In the genomic region with DNA sequence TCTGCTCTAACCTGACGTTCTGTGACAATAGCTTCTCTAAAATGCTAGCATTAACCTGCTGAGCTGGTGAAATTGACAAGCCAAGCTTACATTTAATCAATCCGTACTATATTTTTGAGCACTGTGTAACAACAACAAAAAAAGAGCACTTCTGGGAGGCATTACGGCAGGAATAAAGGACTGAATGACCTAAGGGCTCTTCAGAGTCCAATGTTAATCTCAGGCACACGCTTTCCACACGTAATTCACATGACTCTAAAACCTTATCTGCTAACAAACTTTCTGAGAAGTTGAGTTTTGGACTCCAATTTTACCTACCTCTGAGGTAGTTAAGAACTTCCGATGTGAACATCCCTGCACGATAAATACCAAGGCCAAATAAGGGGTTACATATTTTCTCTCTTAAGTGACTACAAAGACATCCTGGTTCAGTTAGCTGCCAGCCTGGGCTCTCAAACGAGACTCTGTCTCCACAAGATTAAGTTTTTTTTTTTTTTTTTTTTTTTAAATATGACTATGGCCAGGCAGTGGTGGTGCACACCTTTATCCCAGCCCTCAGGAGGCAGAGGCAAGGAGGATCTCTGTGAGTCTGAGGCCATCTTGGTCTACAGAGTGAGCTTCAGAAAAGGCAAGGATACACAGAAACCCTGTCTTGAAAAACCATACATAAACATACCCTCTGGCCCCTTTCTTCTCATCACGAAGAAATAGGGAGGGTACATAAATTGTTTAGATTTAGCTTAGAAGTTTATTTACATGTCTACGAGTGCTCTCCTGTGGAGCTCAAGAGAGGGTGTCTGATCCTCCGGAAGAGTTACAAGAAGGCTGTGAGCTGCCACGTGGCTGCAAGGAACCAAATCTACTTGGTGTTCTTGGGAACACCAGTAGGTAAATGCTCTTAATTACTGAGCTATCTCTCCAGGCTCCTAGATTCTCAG, we compare ENCODE assay signal across 8 mouse cellular contexts. TPM values are rescaled to one million over a fixed set of nuclear protein-coding genes. Genes with fewer than 3 reads are reported as not detected.
DNase-seq lines count a peak whose midpoint lies in the region; ATAC-seq and TF ChIP-seq lines count a peak whose summit lies in the region.

No protein-coding gene starts in this region.

- H3K27me3 ChIP-seq in lung, embryonic 16.5 days (ENCODE audit: control insufficient read depth, insufficient read depth, low read depth, low read length), result no peaks in the 10 kb centered on the region
- no peaks in the 10 kb centered on the region for H3K27me3 ChIP-seq in hindbrain, embryonic 13.5 days
- no peaks in the 10 kb centered on the region for H3K27me3 ChIP-seq in midbrain, embryonic 12.5 days

- peak overlapping the region; percentile 53; the same call in 1 of the 2 replicates for H3K27ac ChIP-seq in lung, embryonic 16.5 days (ENCODE audit: low read length)
- no peak overlapping the region for H3K27ac ChIP-seq in hindbrain, embryonic 13.5 days
- no peak overlapping the region for H3K27ac ChIP-seq in midbrain, embryonic 12.5 days (replicated peaks)

- ATAC-seq in lung, embryonic 16.5 days (ENCODE audit: low read depth), result no peak
- ATAC-seq in hindbrain, embryonic 13.5 days (ENCODE audit: low FRiP score), result no peak
- no peak for ATAC-seq in midbrain, embryonic 12.5 days (ENCODE audit: low FRiP score, low read depth)
- no peak for ATAC-seq in activated CD4-positive, CD25-positive, alpha-beta regulatory T cell, adult 4 months

- peak overlapping the region; percentile 98 for H3K4me3 ChIP-seq in lung, embryonic 16.5 days (ENCODE audit: low read length)
- peak overlapping the region; percentile 100 for H3K4me3 ChIP-seq in hindbrain, embryonic 13.5 days
- peak overlapping the region; percentile 98 for H3K4me3 ChIP-seq in midbrain, embryonic 12.5 days

- WGBS in lung, embryonic 16.5 days, result 13% methylated on average over 12 of the region's 12 CpGs
- WGBS in hindbrain, embryonic 13.5 days, result 34% methylated on average over 12 of the region's 12 CpGs
- WGBS in midbrain, embryonic 12.5 days, result 33% methylated on average over 12 of the region's 12 CpGs

- TF ChIP-seq CTCF in brain, embryonic 14.5 days (IDR thresholded peaks at IDR 0.05; ENCODE audit: borderline replicate concordance, extremely low read depth, insufficient read depth, insufficient read length), result no peak

- DNase-seq in lung, postnatal 14 days, result no peak
- DNase-seq in brain, embryonic 14.5 days (ENCODE audit: low read depth), result peak; percentile 45
- no peak for DNase-seq in spleen, adult 12 weeks (ENCODE audit: low spot score)
- no peak for DNase-seq in urinary bladder, postnatal 10 days (ENCODE audit: low spot score)

- no peak for TF ChIP-seq POLR2A in brain, embryonic 14.5 days (IDR thresholded peaks at IDR 0.05; ENCODE audit: borderline replicate concordance, extremely low read depth, insufficient read depth, insufficient read length, poor library complexity, severe bottlenecking)

- H3K4me2 ChIP-seq in lung, embryonic 16.5 days (ENCODE audit: low read depth, low read length), result peak overlapping the region; percentile 91
- H3K4me2 ChIP-seq in hindbrain, embryonic 13.5 days, result peak overlapping the region; percentile 94
- H3K4me2 ChIP-seq in midbrain, embryonic 12.5 days (replicated peaks), result peak overlapping the region; percentile 85

- H3K9ac ChIP-seq in lung, embryonic 16.5 days (ENCODE audit: low read length), result peak overlapping the region; percentile 95
- H3K9ac ChIP-seq in hindbrain, embryonic 13.5 days, result peak overlapping the region; percentile 93
- H3K9ac ChIP-seq in midbrain, embryonic 12.5 days (replicated peaks), result peak overlapping the region; percentile 92

- peaks cover 27% of the 10 kb centered on the region for H3K36me3 ChIP-seq in lung, embryonic 16.5 days (ENCODE audit: control insufficient read depth, insufficient read depth, low read length)
- H3K36me3 ChIP-seq in hindbrain, embryonic 13.5 days, result peaks cover 44% of the 10 kb centered on the region
- H3K36me3 ChIP-seq in midbrain, embryonic 12.5 days, result peaks cover 46% of the 10 kb centered on the region

- H3K9me3 ChIP-seq in lung, embryonic 16.5 days (ENCODE audit: control insufficient read depth, low read length), result no peaks in the 10 kb centered on the region
- no peaks in the 10 kb centered on the region for H3K9me3 ChIP-seq in hindbrain, embryonic 13.5 days
- no peaks in the 10 kb centered on the region for H3K9me3 ChIP-seq in midbrain, embryonic 12.5 days

- H3K4me1 ChIP-seq in lung, embryonic 16.5 days (replicated peaks; ENCODE audit: control insufficient read depth, insufficient read depth, low read length), result peaks cover 15% of the 10 kb centered on the region
- peaks cover 25% of the 10 kb centered on the region for H3K4me1 ChIP-seq in hindbrain, embryonic 13.5 days (replicated peaks)
- peaks cover 23% of the 10 kb centered on the region for H3K4me1 ChIP-seq in midbrain, embryonic 12.5 days

RNA-seq across cellular contexts. Expression of a gene that starts 1.2 kb away (rescaled TPM):
- 283 and 303 TPM in 2 replicates for polyA plus RNA-seq in lung, embryonic 16.5 days (2015; fragmentation: Nextera tagmentation; extraction: Ambion mirVana)
- 65.2 and 89.2 TPM in 2 replicates for polyA plus RNA-seq in brain, embryonic 14.5 days (2012; rRNA removed)
- polyA plus RNA-seq in hindbrain, embryonic 13.5 days (2015; fragmentation: Nextera tagmentation; extraction: Ambion mirVana), result 283 and 290 TPM in 2 replicates
- polyA plus RNA-seq in midbrain, embryonic 12.5 days (2016; fragmentation: Nextera tagmentation; extraction: Ambion mirVana), result 281 and 287 TPM in 2 replicates
- polyA plus RNA-seq in activated CD4-positive, CD25-positive, alpha-beta regulatory T cell, adult 4 months (2017; shearing (Covaris generic)), result 100 to 1,000 TPM in 1 of 2 experiments, 10 to 100 TPM in 1; 83.4 to 124 TPM

RNA-seq across cellular contexts. Expression of a gene that starts 1.4 kb away (rescaled TPM):
- 50.1 and 52.3 TPM in 2 replicates for polyA plus RNA-seq in lung, embryonic 16.5 days (2015; fragmentation: Nextera tagmentation; extraction: Ambion mirVana)
- polyA plus RNA-seq in brain, embryonic 14.5 days (2012; rRNA removed), result 30.0 and 32.2 TPM in 2 replicates
- 45.5 and 48.2 TPM in 2 replicates for polyA plus RNA-seq in hindbrain, embryonic 13.5 days (2015; fragmentation: Nextera tagmentation; extraction: Ambion mirVana)
- polyA plus RNA-seq in midbrain, embryonic 12.5 days (2016; fragmentation: Nextera tagmentation; extraction: Ambion mirVana), result 51.2 and 55.2 TPM in 2 replicates
- 10 to 100 TPM; 53.3 to 59.3 TPM for polyA plus RNA-seq in activated CD4-positive, CD25-positive, alpha-beta regulatory T cell, adult 4 months (2017; shearing (Covaris generic))

RNA-seq across cellular contexts. Expression of a gene that starts 29.6 kb away (rescaled TPM):
- polyA plus RNA-seq in lung, embryonic 16.5 days (2015; fragmentation: Nextera tagmentation; extraction: Ambion mirVana), result 115 and 120 TPM in 2 replicates
- 41.8 and 45.4 TPM in 2 replicates for polyA plus RNA-seq in brain, embryonic 14.5 days (2012; rRNA removed)
- 124 and 129 TPM in 2 replicates for polyA plus RNA-seq in hindbrain, embryonic 13.5 days (2015; fragmentation: Nextera tagmentation; extraction: Ambion mirVana)
- polyA plus RNA-seq in midbrain, embryonic 12.5 days (2016; fragmentation: Nextera tagmentation; extraction: Ambion mirVana), result 152 and 155 TPM in 2 replicates
- polyA plus RNA-seq in activated CD4-positive, CD25-positive, alpha-beta regulatory T cell, adult 4 months (2017; shearing (Covaris generic)), result 100 to 1,000 TPM; 220 to 228 TPM

RNA-seq across cellular contexts. Expression of a gene that starts 52.1 kb away (rescaled TPM):
- not detected in 2 replicates for polyA plus RNA-seq in lung, embryonic 16.5 days (2015; fragmentation: Nextera tagmentation; extraction: Ambion mirVana)
- not detected in 2 replicates for polyA plus RNA-seq in brain, embryonic 14.5 days (2012; rRNA removed)
- polyA plus RNA-seq in hindbrain, embryonic 13.5 days (2015; fragmentation: Nextera tagmentation; extraction: Ambion mirVana), result not detected in 2 replicates
- polyA plus RNA-seq in midbrain, embryonic 12.5 days (2016; fragmentation: Nextera tagmentation; extraction: Ambion mirVana), result not detected in 2 replicates
- 1 to 10 TPM in 1 of 2 experiments, not detected in 1; 1.2 TPM for polyA plus RNA-seq in activated CD4-positive, CD25-positive, alpha-beta regulatory T cell, adult 4 months (2017; shearing (Covaris generic))

RNA-seq across cellular contexts. Expression of a gene that starts 54.3 kb away (rescaled TPM):
- 97.4 and 108 TPM in 2 replicates for polyA plus RNA-seq in lung, embryonic 16.5 days (2015; fragmentation: Nextera tagmentation; extraction: Ambion mirVana)
- polyA plus RNA-seq in brain, embryonic 14.5 days (2012; rRNA removed), result 24.6 and 31.0 TPM in 2 replicates
- polyA plus RNA-seq in hindbrain, embryonic 13.5 days (2015; fragmentation: Nextera tagmentation; extraction: Ambion mirVana), result 64.8 and 70.5 TPM in 2 replicates
- 54.8 and 65.2 TPM in 2 replicates for polyA plus RNA-seq in midbrain, embryonic 12.5 days (2016; fragmentation: Nextera tagmentation; extraction: Ambion mirVana)
- polyA plus RNA-seq in activated CD4-positive, CD25-positive, alpha-beta regulatory T cell, adult 4 months (2017; shearing (Covaris generic)), result 10 to 100 TPM; 66.1 to 85.8 TPM
